Mouse (Mus musculus): ENCODE measurements around the gene Gm39566. TPM values are rescaled to one million over a fixed set of nuclear protein-coding genes. Genes with fewer than 3 reads are reported as not detected.

Gm39566 gene
- polyA plus RNA-seq, 1 experiment = not detected

DNA sequence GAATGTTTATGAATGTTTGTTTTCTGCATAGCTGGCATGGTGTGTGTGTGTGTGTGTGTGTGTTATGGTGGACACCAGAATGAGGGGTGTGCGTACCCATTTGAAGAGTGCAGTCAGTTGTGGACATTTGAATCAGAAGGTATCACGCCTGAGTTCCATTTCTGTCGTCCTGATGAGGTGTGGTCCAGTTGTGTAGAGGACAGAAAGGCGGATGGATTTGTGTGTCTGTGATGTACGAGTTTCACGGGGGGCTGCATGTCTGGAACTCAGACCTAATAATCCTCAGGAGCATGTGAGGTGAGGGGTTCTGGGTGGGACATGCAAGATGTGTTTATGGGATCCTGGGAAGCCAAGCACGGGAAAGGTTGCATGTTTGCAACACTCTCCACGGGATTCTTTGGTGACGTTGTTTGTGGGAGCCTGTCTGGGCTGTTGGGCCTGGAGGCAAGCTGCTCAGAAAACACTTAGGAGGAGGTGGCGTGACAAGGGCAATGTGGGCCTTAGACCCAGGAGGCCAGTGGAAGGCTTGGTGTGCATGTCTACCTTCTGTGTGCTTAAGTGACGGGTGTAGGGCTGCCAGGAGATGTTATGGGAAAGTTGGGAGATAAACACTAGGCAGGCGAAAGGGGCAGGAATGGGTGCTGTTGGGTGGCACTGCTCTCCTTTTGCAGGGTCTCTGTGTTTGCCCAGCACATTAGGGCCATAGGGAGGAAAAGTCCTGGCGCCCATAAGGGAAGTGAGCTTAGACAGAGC, 48.0 kb downstream of the Gm39566 start:
- WGBS = 58% methylated on average over 13 of the region's 13 CpGs
- no peak for DNase-seq (ENCODE audit: low read depth, low spot score)

DNA sequence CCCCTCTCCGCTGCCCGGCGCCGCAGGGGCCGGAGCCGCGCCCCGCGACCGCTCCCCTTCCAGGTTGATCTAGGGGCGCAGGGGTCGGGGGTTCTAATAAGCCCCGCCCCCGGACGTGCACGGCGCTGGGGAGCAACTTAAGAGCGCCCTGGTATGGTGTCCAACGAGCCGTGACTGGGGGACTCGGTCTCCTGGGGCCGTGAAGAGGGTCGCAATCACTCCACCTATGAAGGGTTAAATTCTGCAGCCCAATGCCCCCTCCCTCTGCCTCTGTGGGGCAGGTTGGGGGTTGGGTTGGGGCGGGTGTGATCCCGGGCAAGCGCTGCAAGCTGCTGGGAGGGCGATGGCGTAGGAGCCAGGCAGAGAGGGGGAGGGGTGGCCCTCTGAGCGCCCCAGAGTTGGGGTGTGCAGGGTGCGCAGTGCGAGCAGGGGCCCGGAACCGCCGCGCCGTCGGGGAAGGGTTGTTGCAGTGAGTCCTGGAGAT, 48.9 kb downstream of the Gm39566 start:
- under 1% methylated on average over 35 of the region's 37 CpGs for WGBS
- DNase-seq (ENCODE audit: low read depth, low spot score) = no peak

DNA sequence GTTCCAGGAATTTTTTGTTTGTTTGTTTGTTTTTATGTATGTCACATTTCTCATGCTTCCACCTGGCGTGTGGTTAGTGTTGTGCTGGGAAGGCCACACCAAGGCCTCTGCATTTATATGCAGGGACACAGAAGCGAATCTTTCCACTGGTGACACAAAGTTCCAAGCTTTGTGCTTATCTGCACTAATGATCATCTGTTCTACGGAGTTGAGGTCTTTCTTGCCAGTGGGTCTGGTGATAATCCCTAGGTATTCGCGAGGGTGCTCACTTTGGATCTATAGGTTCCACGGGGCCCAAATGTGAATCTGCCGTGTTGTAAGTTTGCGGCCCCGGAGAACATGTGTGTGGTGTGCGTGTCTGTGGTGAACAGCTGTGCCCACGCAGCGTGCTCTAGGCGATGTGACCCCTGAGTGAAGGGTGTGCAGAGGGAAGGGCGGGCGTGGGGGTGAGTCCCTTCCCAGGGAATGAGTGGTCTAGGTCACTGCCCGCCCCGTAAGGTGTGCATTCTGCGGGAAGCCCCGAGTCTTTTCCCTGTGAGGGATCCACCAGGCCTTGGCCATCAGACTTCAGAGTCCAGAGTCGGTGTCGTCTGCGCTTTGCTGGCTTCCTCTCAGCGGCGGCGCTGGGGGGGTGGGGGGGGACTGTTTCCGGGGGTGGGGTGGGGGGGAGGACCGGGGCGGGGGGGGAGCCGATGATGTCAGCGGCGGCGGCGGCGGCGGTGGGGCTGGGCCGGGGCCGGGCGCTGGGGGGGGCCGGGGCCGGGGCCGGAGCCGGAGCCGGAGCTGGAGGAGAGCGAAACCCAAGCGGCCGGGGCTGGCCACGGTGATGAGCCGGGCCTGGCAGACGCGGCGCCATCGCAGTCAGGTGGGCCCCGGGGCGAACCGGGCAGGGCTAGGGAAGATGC, 49.6 kb downstream of the Gm39566 start, which contains the start of gene Zbtb4:
Zbtb4 (plus strand) TSS at position 692 of the 905 bp plus-strand sequence.
- WGBS = 22% methylated on average over 42 of the region's 55 CpGs
- no peak for DNase-seq (ENCODE audit: low read depth, low spot score)

DNA sequence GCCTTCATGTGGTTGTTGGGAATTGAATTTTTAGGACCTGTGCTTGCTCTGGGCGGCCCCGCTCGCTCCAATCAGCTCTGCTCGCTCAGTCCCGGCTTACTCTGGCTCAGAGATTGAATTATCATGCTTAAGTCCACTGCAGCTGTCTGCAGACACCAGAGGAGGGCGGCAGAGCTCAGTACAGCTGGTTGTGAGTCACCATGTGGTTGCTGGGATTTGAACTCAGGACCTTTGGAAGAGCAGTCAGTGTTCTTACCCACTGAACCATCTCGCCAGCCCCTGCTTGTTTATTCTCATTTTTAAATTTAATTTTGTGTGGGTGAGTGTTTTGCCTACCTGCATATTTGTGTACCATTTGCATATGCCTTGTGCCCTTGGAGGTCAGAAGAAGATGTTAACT, 51.5 kb downstream of the Gm39566 start:
- DNase-seq (ENCODE audit: low read depth, low spot score) = no peak
- WGBS = 80% methylated on average over 7 of the region's 7 CpGs

DNA sequence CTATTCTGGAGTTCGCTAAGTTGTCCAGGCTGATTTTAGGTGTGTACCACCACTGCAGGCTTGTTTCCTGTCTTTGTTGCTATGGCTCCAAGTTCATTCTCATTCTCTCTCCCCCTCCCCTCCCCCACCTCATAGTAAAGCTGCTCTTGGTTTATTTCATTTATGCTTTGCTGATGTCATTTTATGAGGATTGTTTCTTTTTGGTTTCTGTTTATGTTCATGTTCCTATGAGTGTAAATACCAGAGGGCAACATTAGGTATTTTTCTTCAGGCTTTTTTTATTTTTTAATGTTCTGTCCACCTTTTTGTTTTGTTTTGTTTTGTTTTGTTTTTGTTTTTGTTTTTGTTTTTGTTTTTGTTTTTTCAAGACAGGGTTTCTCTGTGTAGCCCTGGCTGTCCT, 53.2 kb downstream of the Gm39566 start, which contains the start of gene Slc35g3:
Slc35g3 (minus strand) TSS at position 101 of the 400 bp plus-strand sequence.
- WGBS = 65% methylated on average over 1 of the region's 1 CpGs
- no peak for DNase-seq (ENCODE audit: low read depth, low spot score)

Other genes starting within 250 kb of the Gm39566 start
- gene Wrap53, start 235.0 kb downstream of the Gm39566 start, polyA plus RNA-seq (2012; rRNA removed) = 24.8 and 28.7 TPM in 2 replicates
- gene Trp53, start 234.9 kb downstream of the Gm39566 start, polyA plus RNA-seq (2012; rRNA removed) = 80.8 and 93.2 TPM in 2 replicates
- 4.1 and 5.6 TPM in 2 replicates for gene Atp1b2, start 209.4 kb downstream of the Gm39566 start, polyA plus RNA-seq (2012; rRNA removed)
- not detected in 2 replicates for gene Shbg, start 197.4 kb downstream of the Gm39566 start, polyA plus RNA-seq (2012; rRNA removed)
- gene Sat2, start 193.3 kb downstream of the Gm39566 start, polyA plus RNA-seq (2012; rRNA removed) = 1.9 and 2.7 TPM in 2 replicates
- gene Fxr2, start 182.3 kb downstream of the Gm39566 start, polyA plus RNA-seq (2012; rRNA removed) = 29.6 and 35.8 TPM in 2 replicates
- 0.18 TPM in 1 of 2 replicates, not detected in the other for gene Sox15, start 160.0 kb downstream of the Gm39566 start, polyA plus RNA-seq (2012; rRNA removed)
- gene Mpdu1, start 152.7 kb downstream of the Gm39566 start, polyA plus RNA-seq (2012; rRNA removed) = 147 and 171 TPM in 2 replicates
- gene Cd68, start 149.1 kb downstream of the Gm39566 start, polyA plus RNA-seq (2012; rRNA removed) = 20.2 and 20.6 TPM in 2 replicates
- 354 and 356 TPM in 2 replicates for gene Eif4a1, start 142.9 kb downstream of the Gm39566 start, polyA plus RNA-seq (2012; rRNA removed)
- gene Senp3, start 133.2 kb downstream of the Gm39566 start, polyA plus RNA-seq (2012; rRNA removed) = 43.4 and 55.1 TPM in 2 replicates
- 14.4 and 16.2 TPM in 2 replicates for gene Tnfsf13, start 129.5 kb downstream of the Gm39566 start, polyA plus RNA-seq (2012; rRNA removed)
- gene Tnfsf12, start 119.4 kb downstream of the Gm39566 start, polyA plus RNA-seq (2012; rRNA removed) = 13.1 and 13.8 TPM in 2 replicates
- 2.3 and 2.8 TPM in 2 replicates for gene Tnfsfm13, start 119.2 kb downstream of the Gm39566 start, polyA plus RNA-seq (2012; rRNA removed)
- gene Polr2a, start 56.7 kb downstream of the Gm39566 start, polyA plus RNA-seq (2012; rRNA removed) = 17.5 and 33.3 TPM in 2 replicates
- gene Slc35g3, start 53.3 kb downstream of the Gm39566 start, polyA plus RNA-seq (2012; rRNA removed) = 0.07 TPM in 1 of 2 replicates, not detected in the other
- 7.5 and 10.7 TPM in 2 replicates for gene Zbtb4, start 49.4 kb downstream of the Gm39566 start, polyA plus RNA-seq (2012; rRNA removed)
- 7.3 and 10.3 TPM in 2 replicates for gene Chrnb1, start 19.4 kb downstream of the Gm39566 start, polyA plus RNA-seq (2012; rRNA removed)
- 2.8 and 4.4 TPM in 2 replicates for gene Fgf11, start 13.4 kb downstream of the Gm39566 start, polyA plus RNA-seq (2012; rRNA removed)
- 38.7 and 39.1 TPM in 2 replicates for gene Tmem102, start 9.7 kb downstream of the Gm39566 start, polyA plus RNA-seq (2012; rRNA removed)
- gene Spem2, start 3.2 kb upstream of the Gm39566 start, polyA plus RNA-seq (2012; rRNA removed) = not detected in 2 replicates
- 0.12 TPM in 1 of 2 replicates, not detected in the other for gene Spem1, start 6.9 kb upstream of the Gm39566 start, polyA plus RNA-seq (2012; rRNA removed)
- gene Nlgn2, start 22.5 kb upstream of the Gm39566 start, polyA plus RNA-seq (2012; rRNA removed) = 5.1 and 7.0 TPM in 2 replicates
- 194 and 208 TPM in 2 replicates for gene Tmem256, start 23.2 kb upstream of the Gm39566 start, polyA plus RNA-seq (2012; rRNA removed)
- 31.6 and 36.1 TPM in 2 replicates for gene Plscr3, start 31.1 kb upstream of the Gm39566 start, polyA plus RNA-seq (2012; rRNA removed)
- 28.8 and 34.4 TPM in 2 replicates for gene Tnk1, start 43.4 kb upstream of the Gm39566 start, polyA plus RNA-seq (2012; rRNA removed)
- not detected in 2 replicates for gene Tmem95, start 62.7 kb upstream of the Gm39566 start, polyA plus RNA-seq (2012; rRNA removed)
- gene Kctd11, start 66.1 kb upstream of the Gm39566 start, polyA plus RNA-seq (2012; rRNA removed) = 1.8 and 3.0 TPM in 2 replicates
- 16.1 and 16.4 TPM in 2 replicates for gene Acap1, start 80.2 kb upstream of the Gm39566 start, polyA plus RNA-seq (2012; rRNA removed)
- gene 2810408A11Rik, start 85.7 kb upstream of the Gm39566 start, polyA plus RNA-seq (2012; rRNA removed) = 3.0 and 3.8 TPM in 2 replicates
- 24.4 and 36.7 TPM in 2 replicates for gene Neurl4, start 85.8 kb upstream of the Gm39566 start, polyA plus RNA-seq (2012; rRNA removed)
- 69.2 and 79.9 TPM in 2 replicates for gene Gps2, start 98.6 kb upstream of the Gm39566 start, polyA plus RNA-seq (2012; rRNA removed)
- 619 and 694 TPM in 2 replicates for gene Eif5a, start 106.7 kb upstream of the Gm39566 start, polyA plus RNA-seq (2012; rRNA removed)
- gene Ybx2, start 120.5 kb upstream of the Gm39566 start, polyA plus RNA-seq (2012; rRNA removed) = 14.7 and 16.5 TPM in 2 replicates
- 27.4 and 27.5 TPM in 2 replicates for gene Slc2a4, start 132.9 kb upstream of the Gm39566 start, polyA plus RNA-seq (2012; rRNA removed)
- gene Cldn7, start 149.5 kb upstream of the Gm39566 start, polyA plus RNA-seq (2012; rRNA removed) = 1,377 and 1,643 TPM in 2 replicates
- 134 and 154 TPM in 2 replicates for gene Ctdnep1, start 165.9 kb upstream of the Gm39566 start, polyA plus RNA-seq (2012; rRNA removed)
- 70.5 and 78.1 TPM in 2 replicates for gene Elp5, start 167.2 kb upstream of the Gm39566 start, polyA plus RNA-seq (2012; rRNA removed)
- gene Gabarap, start 175.8 kb upstream of the Gm39566 start, polyA plus RNA-seq (2012; rRNA removed) = 527 and 719 TPM in 2 replicates
- 16.3 and 17.3 TPM in 2 replicates for gene Phf23, start 180.5 kb upstream of the Gm39566 start, polyA plus RNA-seq (2012; rRNA removed)
- 5.5 and 5.8 TPM in 2 replicates for gene Dvl2, start 185.3 kb upstream of the Gm39566 start, polyA plus RNA-seq (2012; rRNA removed)
- gene Acadvl, start 200.1 kb upstream of the Gm39566 start, polyA plus RNA-seq (2012; rRNA removed) = 92.8 and 125 TPM in 2 replicates
- gene Dlg4, start 201.6 kb upstream of the Gm39566 start, polyA plus RNA-seq (2012; rRNA removed) = 5.1 and 5.9 TPM in 2 replicates
- gene Asgr1, start 238.8 kb upstream of the Gm39566 start, polyA plus RNA-seq (2012; rRNA removed) = not detected in 2 replicates

Data from large intestine, adult 2 months (tissue).